Mouse (Mus musculus) layer of hippocampus, adult 8-10 months (tissue): Measurements from ENCODE around the gene Rab4a. TPM values are rescaled to one million over a fixed set of nuclear protein-coding genes. Genes with fewer than 3 reads are reported as not detected.

Source experiments
- DNase-seq, 2 experiments: peaks; one replicate each; pipeline ENCODE4 v3.0.0; 2022; ENCODE audit warnings: low spot score in 2 of 2
- total RNA-seq, 4 experiments: library from RNA; stranded (reverse); gene quantifications; 2 replicates each; pipeline ENCODE4 v1.2.4; 2022

Gene Rab4a
- total RNA-seq, 4 experiments from 2014 or later = 42.9 to 44.6 (median 43.4) TPM

DNA sequence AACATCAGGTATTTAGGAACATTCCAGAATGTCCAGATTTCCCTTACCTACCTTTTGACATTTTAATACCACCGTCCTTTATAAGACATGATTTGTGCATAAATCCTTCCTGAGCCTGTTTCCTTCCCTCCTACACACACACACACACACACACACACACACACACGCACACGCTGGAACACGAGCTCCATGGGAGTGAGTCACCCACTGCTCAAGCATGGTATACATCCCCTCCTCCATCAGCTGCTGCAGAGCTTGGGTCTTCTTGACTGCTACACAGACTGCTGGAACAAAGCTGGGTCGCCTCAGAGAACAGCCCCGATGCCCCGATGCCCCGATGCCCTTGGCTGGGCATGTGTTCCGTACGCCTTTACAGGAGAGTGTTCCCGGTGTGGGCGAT is 40.7 kb downstream of the Rab4a start:
- DNase-seq = no peak

DNA sequence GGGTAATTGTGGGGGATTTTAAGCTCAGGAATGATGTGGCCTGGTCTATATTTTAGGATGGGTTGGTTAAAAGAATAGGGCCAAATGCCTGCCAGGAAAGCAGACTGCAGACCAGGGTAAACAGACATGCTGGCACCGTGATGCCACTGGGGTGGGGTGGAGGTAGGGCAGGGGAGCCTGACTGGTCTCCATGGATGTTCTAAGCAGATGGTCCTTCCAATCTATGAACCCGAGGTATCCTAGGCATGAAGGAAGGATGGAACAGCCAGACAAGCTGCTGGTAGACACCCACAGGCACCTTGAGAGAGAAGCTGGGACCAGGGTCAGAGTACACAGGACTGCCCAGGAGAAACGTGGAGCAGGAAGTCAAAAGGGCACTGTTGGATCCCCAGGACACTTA is 41.8 kb downstream of the Rab4a start:
- no peak for DNase-seq

DNA sequence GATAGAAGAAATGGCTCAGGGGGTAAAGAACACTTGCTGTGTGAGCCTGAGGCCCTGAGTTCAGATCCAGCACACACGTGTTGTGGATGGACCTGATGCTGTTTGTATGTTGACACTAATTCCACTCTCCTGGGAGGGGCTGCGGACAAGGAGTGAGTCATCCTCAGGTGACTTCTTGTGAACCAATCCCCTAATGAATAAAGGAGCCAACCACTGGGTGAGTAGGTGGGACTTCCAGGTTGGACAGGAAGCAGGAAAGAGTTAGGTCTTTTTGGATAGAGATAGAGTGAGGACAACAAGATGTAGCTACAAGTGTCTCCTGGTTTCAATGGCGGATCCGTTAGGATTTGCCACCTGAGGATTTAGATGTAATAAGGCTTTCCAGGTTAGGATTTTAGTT is 43.6 kb downstream of the Rab4a start:
- DNase-seq = no peak

- no peak for DNase-seq
Measured at GRCm38 (mm10) chr8:123851590-123851989, 45.8 kb downstream of the Rab4a start.

GRCm38 (mm10) chr8:123854252-123854651 is 48.5 kb downstream of the Rab4a start:
- DNase-seq = no peak

DNA sequence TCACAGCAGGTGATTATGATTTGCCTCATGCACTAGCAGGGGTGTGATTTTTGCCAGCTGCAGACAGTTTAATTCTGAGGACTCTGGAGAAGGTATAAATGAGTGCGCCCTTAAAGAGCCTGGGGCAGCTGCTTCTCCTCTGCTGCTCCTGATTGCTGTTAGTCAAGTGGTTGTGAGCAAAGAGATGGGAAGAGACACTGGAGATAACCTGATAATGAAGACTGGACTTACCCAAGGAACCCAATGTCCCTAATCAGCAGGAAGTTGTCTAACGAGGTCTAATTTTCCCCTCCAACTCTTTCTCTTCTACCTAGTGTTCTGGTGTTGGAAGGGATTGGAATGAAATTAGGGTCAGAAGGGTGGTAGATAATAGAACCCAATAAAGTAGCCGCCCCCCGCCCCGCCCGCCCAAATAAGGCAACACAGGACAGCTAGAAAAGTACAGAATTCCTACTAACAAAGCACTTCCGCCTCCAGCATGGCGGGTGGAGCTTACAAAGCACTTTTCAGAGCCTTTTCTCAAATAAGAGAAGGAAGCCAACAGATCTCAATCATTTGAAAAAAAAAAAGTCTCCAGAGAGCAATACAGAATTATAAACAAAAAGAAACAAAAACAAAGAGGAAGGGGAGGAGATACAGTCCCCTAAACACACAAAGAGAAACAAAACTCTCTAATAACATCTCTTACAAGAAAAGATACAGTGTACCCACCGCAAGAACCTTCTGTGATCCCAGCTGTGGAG is 49.1 kb downstream of the Rab4a start:
- DNase-seq = no peak

GRCm38 (mm10) chr8:123857361-123857760 is 51.6 kb downstream of the Rab4a start:
- DNase-seq = no peak

- DNase-seq = no peak
Measured at GRCm38 (mm10) chr8:123858574-123858940, 52.8 kb downstream of the Rab4a start.

DNA sequence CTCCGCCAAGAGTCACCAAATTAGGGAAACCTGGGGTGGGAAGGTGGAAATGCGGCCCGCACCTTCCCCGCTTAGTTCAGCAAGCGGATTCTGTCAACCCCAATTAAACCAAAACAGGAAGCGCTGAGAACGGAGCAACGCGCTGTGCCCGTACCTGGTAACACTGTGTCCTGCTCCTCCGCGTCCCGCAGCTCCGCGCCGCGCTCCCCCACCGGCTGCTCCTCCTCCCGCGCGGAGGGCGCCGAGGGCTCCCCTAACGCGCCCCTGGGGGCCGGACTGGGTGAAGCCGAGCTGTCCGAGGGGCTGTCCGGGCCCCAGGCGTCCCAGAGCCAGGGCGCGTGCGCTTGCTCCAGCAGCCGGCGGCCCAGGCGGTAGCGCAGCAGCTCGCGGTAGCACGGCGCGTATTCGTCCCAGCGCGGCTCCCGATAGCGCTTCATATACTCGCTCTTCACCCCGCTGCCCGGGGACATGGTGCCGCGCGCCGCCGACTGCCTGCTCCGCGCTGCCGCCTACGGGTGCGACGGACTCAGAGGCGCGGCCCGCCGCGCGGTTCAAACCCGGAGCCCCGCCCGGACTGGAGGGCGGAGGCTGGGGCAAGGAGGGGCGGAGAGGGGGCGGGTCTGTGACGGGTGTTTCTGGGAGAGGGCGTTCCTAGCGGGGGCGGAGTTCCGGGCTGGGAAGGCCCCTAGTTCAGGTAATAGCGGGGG is 53.3 kb downstream of the Rab4a start:
- DNase-seq = peak; percentile 87 to 88

GRCm38 (mm10) chr8:123859648-123860259 is 54.0 kb downstream of the Rab4a start, which contains the start of gene Ccsap:
Gene Ccsap, minus strand, starts transcription at chr8:123860209.
- DNase-seq = peak in 1 of 2 experiments; percentile 65

DNA sequence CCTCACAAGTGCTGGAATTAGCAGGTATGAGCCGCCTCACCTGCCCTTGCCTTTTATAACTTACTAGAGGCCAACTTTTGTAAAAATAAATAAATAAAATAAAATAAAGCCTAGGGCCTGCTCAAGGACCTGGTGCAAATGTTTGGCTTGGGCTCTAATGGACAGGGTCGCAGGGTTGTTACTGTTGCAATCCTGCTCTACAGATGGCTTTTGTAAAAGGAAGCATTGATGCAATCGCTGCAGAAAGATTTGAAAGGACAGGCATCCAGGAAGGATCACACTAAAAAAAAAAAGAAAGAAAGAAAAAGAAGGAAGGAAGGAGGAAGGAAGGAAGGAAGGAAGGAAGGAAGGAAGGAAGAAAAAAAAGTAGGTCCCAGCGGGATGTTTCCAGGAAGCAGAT is 54.6 kb downstream of the Rab4a start:
- DNase-seq = no peak

DNA sequence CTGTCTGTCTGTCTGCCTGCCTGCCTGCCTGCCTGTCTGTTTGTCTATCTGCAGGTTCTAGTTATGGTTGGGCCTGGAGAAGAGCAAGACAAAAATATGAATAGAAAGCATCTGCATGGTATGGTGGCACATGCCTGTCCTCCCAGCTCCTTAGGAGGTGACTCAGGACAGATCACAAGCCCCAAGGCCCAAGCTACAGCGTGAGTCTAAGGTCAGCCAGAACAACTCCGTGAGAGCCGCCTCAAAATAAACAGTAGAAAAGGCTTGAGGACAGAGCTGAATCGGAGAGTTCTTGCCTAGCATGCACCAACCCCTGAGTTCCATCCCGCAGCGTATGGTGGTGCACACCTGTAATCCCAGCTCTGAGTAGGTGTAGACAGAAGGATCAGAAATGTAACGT is 60.0 kb downstream of the Rab4a start:
- no peak for DNase-seq

- DNase-seq = no peak
Measured at GRCm38 (mm10) chr8:123866971-123867370, 61.2 kb downstream of the Rab4a start.

DNA sequence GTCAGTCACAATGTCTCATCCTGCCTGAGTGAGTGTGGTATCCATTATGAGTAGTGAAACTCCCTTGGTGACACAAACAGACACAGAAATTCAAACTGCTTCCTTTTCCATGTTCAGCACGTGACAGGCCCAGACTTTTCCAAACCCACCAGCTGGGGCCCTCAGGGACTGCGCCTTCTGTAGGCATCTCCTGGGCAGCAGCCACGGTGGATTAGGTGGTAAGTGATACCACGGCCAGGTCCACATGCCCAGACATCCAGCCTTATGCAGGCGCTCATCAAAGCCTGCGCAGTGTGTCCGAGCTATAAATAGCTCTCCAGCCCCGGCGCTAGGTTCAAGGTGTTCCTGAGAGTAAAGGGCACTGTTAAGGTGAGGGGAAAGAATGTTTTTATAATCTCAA is 66.3 kb downstream of the Rab4a start:
- DNase-seq = no peak

DNA sequence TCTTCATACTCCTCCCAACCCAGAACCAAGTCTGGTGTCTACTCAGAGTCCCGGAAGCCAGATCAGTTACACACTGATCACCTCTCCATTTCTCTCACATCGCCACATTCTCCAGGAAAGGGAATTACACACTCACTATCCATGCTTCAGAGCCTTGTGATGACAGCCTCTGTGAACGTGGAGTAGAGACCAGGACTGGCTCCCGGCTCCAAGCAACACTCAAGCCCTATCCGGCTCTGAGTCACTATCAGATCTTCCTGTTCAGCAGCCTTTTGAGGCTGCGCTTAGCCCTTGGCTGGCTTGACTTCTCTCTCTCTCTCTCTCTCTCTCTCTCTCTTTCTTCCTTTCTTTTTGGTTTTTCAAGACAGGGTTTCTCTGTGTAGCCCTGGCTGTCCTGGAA is 67.6 kb downstream of the Rab4a start:
- no peak for DNase-seq

DNA sequence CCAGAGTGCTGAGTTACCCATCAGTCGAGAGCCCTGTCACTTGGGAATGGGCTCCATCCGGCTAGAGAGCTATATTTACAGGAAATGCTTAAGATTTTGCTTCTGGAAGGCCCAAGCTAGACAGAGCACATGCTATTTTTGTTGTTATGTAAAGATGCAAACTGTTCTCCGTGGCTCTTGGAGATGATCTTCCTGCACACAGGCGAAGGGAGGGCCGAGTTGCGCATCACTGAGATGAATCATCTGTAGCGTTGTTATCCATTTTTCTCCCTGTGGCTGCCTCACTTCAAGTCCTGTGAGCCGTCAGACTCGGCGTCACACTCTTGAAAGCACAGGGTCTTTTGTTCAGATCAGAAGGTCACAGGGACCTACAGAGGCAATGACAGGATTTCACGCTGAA is 68.5 kb downstream of the Rab4a start:
- peak in 1 of 2 experiments; percentile 44 for DNase-seq

DNA sequence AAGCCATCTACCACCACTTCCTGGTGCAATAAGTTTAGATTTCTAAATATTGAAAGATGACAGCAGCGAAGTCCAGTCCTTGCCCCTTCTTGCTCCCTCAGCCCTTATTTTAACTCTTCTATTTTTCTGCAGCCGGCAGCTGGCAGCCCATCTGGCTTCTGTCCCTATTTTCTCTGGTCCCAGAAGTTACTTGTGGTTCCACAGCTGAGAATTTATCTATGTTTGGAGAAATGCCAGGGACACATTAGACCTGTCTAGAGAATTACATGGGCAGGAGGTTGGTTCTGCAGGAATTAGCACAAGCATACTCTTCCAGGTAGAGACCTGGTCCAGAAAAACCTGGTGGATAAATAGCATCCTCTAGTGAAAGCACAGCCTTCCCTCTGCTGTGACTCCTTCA is 72.1 kb downstream of the Rab4a start:
- DNase-seq = no peak

- peak; percentile 66 to 75 for DNase-seq
Measured at GRCm38 (mm10) chr8:123880271-123880670, 74.5 kb downstream of the Rab4a start.

DNA sequence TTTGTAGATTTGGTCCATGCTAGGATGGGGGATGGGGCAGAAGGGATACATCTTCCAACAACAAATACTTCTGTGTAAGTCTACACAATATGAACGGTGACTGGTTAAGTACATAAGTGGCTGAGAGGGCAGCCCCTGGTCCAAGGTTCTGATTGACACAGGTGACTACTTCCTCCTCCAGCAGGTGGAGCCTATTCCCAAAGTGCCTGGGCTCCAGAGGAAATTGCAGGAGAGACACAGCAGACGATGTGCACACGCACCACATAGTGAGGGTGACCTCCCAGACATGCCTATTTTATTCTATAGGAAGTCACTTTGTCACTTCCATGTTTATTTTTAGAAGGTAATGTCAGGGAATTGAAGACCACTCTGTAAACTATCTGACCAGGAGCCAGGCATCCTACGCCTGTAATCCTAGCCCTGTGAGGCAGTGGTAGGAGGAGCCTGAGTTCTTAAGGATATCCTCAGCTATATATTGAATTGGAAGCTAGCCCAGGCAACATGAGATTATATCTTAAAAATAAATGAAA is 75.1 kb downstream of the Rab4a start:
- DNase-seq = no peak

DNA sequence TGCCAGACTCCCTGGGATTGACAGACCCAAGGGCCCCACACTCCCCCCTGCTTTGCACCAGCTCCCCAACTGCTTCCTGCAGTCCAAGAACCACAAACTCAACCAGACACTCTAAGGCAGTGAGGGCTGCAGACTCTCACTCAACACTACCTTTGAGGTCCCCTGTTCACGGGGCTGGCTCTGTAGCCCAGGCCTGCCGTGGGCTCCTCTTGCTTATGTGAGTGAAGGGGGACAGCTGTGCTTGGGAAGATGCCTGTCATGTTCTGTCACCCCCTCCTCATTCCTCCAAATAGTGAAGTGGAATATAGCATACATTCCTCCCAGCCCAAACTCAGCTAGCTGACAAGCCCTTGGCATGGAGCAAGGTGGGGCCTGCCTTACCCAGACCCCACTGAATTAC is 76.6 kb downstream of the Rab4a start:
- DNase-seq = no peak

DNA sequence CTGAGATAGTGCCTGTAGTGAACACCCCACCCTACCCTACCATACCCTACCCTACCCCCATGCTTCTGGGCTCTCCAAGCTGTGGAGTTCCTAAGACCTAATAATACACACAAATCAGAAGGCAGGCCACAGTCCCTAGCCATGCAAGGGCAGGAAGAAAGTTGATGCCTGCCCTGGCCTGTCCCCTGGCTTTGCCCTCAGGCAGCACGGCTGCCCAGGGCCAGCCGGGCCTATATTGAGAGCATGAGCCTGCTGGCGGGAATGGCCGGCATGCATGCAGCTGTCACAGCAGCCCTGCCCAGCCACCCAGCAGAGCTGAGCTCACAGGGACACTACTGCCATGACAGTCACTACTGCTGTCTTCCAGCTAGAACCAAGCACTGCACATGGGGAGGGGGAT is 77.3 kb downstream of the Rab4a start:
- no peak for DNase-seq
